Mouse (Mus musculus): ENCODE results near the gene Thbs3. TPM values are rescaled to one million over a fixed set of nuclear protein-coding genes. Genes with fewer than 3 reads are reported as not detected.

Gene Thbs3
- polyA plus RNA-seq, 1 experiment from 2014 or later, result 78.2 TPM

DNA sequence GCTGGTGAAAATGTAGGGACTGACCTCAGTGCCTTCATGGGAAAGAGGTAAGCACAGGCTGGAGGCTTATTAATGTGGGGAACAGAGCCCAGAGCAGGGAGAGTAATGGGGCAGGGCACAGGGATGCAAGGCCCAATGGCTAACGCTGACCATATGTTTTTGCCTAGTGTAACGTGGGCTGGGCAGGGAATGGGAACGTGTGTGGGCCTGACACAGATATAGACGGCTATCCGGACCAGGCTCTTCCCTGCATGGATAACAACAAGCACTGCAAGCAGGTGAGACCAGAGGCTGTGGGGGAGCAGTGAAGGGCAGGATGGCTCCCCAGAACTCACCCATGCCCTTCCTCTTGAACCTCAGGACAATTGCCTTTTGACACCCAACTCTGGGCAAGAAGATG, 6.2 kb downstream of the Thbs3 start:
- 69% methylated on average over 5 of the region's 5 CpGs for WGBS
- Histone ChIP-seq H3K4me1 (peaks cover 94% of the 10 kb centered on the region), H3K9me3 (no peaks in the 10 kb centered on the region), H3K27me3 (ENCODE audit: poor library complexity, severe bottlenecking) (peaks cover 10% of the 10 kb centered on the region), H3K4me3 (peak overlapping the region; percentile 13; the same call in 1 of the 2 replicates), H3K36me3 (replicated peaks) (peaks cover 91% of the 10 kb centered on the region), H3K27ac (peak overlapping the region; percentile 22; the same call in 1 of the 2 replicates)
- no peak for DNase-seq (ENCODE audit: extremely low spot score, low spot score)

DNA sequence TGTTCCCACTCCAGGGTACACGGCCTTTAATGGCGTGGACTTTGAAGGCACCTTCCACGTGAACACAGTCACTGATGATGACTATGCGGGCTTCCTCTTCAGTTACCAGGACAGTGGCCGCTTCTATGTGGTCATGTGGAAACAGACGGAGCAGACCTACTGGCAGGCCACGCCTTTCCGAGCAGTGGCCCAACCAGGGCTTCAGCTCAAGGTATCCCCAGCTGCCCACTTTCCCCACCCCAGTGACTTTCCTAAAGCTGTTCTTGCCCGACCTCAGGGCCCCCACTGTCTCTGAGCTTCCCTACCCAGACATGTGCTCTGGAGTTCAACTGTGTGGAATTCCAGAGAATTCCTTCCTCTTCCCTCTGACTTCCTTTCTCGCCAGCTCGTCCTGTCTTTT, 9.8 kb downstream of the Thbs3 start:
- no peak for DNase-seq (ENCODE audit: extremely low spot score, low spot score)
- peaks cover 26% of the 10 kb centered on the region for H3K27me3 ChIP-seq (ENCODE audit: poor library complexity, severe bottlenecking)
- peak overlapping the region; percentile 99 for H3K27ac ChIP-seq
- no peaks in the 10 kb centered on the region for H3K9me3 ChIP-seq
- WGBS, result 56% methylated on average over 11 of the region's 11 CpGs
- peaks cover 96% of the 10 kb centered on the region for H3K4me1 ChIP-seq
- peaks cover 60% of the 10 kb centered on the region for H3K36me3 ChIP-seq (replicated peaks)
- H3K4me3 ChIP-seq, result peak overlapping the region; percentile 91

DNA sequence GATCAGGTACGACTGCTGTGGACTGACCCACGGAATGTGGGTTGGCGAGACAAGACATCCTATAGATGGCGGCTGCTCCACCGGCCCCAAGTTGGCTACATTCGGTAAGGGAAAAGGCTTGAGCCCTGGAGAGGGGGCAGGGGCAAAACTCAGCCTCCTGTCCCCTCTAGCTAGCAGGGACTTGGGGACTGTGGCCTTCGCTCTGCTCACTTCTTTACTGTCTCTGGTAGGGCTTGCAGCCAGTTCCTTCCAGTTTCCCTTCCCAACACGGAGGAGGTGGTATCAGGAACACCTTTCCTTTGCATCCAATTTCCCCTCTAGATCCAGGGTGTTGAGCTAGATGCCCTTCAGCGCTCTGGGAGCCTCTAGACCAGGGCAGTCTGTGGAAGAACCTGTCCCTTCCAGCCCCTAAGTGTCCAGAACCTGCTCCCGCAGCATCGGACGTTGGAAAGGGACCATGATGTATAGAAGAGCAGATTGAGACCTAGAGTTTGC, 10.4 kb downstream of the Thbs3 start:
- H3K27me3 ChIP-seq (ENCODE audit: poor library complexity, severe bottlenecking), result peaks cover 32% of the 10 kb centered on the region
- no peaks in the 10 kb centered on the region for H3K9me3 ChIP-seq
- peak overlapping the region; percentile 99 for H3K27ac ChIP-seq
- H3K36me3 ChIP-seq (replicated peaks), result peaks cover 59% of the 10 kb centered on the region
- H3K4me1 ChIP-seq, result peaks cover 95% of the 10 kb centered on the region
- peak; percentile 34 for DNase-seq (ENCODE audit: extremely low spot score, low spot score)
- WGBS, result 20% methylated on average over 12 of the region's 12 CpGs
- H3K4me3 ChIP-seq, result peak overlapping the region; percentile 91

DNA sequence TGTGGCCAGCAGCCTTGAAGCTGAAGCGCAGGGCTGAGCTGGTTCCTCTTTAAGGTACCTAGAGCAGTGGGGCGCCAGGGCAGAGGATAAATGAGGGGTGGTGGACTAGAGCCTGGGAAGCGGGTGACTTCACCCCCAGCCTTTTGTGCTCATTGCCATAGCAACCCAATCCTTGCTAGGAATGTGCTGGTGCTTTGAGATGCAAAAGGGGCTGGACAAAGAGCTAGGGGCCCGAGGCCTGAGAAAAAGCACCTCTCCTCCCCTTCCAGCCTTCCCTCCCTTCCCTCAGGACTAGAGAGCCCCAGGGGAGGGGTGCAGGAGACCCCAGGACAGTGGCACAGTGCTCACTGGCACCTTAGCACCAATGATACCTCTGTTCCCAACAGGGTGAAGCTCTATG, 10.9 kb downstream of the Thbs3 start:
- H3K9me3 ChIP-seq, result no peaks in the 10 kb centered on the region
- DNase-seq (ENCODE audit: extremely low spot score, low spot score), result peak; percentile 92
- H3K27me3 ChIP-seq (ENCODE audit: poor library complexity, severe bottlenecking), result peaks cover 34% of the 10 kb centered on the region
- H3K4me3 ChIP-seq, result peak overlapping the region; percentile 91
- H3K36me3 ChIP-seq (replicated peaks), result peaks cover 61% of the 10 kb centered on the region
- H3K4me1 ChIP-seq, result peaks cover 92% of the 10 kb centered on the region
- WGBS, result 5% methylated on average over 4 of the region's 4 CpGs
- H3K27ac ChIP-seq, result peak overlapping the region; percentile 99

DNA sequence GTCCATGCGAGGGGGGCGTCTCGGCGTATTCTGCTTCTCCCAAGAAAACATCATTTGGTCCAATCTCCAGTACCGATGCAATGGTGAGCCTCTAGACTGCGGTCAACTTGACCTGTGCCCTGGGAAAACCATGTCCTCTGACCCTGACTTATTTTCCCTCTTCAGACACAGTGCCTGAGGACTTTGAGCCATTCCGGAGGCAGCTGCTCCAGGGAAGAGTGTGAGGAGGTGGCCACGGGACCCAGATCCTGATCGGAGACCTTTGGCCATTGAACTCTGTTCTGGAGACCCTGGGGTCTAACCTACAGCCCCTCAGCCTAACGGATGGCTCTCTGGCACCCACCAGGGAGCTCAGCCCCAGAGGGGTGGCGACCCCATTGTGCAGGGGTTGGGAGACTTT, 11.4 kb downstream of the Thbs3 start:
- peaks cover 88% of the 10 kb centered on the region for H3K4me1 ChIP-seq
- H3K4me3 ChIP-seq, result peak overlapping the region; percentile 91
- no peaks in the 10 kb centered on the region for H3K9me3 ChIP-seq
- peak overlapping the region; percentile 99 for H3K27ac ChIP-seq
- peaks cover 36% of the 10 kb centered on the region for H3K27me3 ChIP-seq (ENCODE audit: poor library complexity, severe bottlenecking)
- 6% methylated on average over 11 of the region's 11 CpGs for WGBS
- H3K36me3 ChIP-seq (replicated peaks), result peaks cover 57% of the 10 kb centered on the region
- no peak for DNase-seq (ENCODE audit: extremely low spot score, low spot score)

DNA sequence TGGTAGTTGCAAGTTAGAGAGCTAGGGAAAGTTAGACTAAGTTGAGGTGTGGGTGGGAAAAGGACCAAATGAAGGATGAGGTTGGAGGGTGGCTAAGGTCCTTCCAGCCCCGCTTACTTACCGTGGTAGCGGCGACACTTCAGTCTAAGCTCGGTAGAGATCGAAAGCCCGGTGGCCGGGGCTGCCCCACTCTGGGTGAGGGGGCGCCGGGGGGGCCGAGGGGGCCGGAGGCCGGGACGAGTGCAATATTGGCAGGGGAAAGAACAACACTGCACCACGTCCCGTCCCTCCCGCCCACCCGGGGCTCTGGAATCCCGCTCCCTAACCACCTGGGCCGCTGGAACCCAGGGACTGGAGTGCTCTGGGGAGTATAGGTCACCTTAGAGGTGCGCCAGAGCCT, 11.9 kb downstream of the Thbs3 start, which contains the start of gene Mtx1:
Mtx1 (minus strand) TSS at position 189 of the 400 bp plus-strand sequence.
- Histone ChIP-seq H3K4me1 (peaks cover 87% of the 10 kb centered on the region), H3K9me3 (no peaks in the 10 kb centered on the region), H3K27me3 (ENCODE audit: poor library complexity, severe bottlenecking) (peaks cover 41% of the 10 kb centered on the region), H3K36me3 (replicated peaks) (peaks cover 52% of the 10 kb centered on the region), H3K27ac (peak within 1 kb of the TSS; percentile 99), H3K4me3 (peak within 1 kb of the TSS; percentile 91)
- under 1% methylated on average over 21 of the region's 21 CpGs for WGBS
- no peak for DNase-seq (ENCODE audit: extremely low spot score, low spot score)

DNA sequence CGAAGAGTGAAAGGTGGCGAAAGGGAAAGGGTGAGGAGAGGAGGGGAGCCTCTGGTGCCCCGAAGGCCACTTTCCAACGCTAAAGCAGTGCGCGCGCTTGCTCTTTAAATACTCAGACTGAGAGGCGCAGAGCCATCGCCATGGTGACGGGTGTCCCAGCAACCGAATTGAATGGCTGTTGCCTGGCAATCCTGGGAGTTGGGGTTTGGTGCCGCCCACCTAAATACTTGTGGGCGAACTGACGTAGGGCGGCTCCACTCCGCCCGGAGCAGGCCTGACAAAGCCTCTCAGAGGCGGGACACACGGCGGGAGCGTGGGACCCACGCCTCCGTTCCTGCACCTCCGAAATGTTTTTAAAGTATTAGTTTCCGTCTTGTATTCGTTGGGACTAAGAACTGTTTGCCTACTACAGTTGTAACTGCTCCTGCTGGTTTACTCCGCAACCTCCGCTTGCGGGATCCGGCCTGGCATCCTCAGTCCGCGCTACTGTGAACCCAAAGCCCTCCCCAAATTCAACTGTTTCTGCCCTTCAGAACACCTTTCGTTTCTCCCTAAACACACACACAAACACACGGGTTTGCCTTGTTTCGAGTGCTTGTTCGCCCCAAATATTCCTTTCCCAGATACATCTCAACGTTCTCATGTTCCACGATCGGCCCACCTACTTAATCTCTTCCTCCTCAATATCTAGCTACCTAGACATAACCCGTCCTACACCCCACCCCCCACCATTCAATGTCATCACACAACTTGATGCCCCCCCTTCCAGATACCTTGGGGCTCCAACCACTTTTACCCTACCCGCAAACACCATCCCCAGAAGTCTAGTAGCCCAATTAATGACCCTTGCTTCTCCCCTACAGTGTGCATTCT, 12.6 kb downstream of the Thbs3 start:
- WGBS, result 1% methylated on average over 41 of the region's 41 CpGs
- DNase-seq (ENCODE audit: extremely low spot score, low spot score), result peak; percentile 98
- peak overlapping the region; percentile 99 for H3K27ac ChIP-seq
- H3K4me3 ChIP-seq, result peak overlapping the region; percentile 91
- H3K36me3 ChIP-seq (replicated peaks), result peaks cover 48% of the 10 kb centered on the region
- H3K9me3 ChIP-seq, result no peaks in the 10 kb centered on the region
- H3K27me3 ChIP-seq (ENCODE audit: poor library complexity, severe bottlenecking), result peaks cover 43% of the 10 kb centered on the region
- H3K4me1 ChIP-seq, result peaks cover 85% of the 10 kb centered on the region

DNA sequence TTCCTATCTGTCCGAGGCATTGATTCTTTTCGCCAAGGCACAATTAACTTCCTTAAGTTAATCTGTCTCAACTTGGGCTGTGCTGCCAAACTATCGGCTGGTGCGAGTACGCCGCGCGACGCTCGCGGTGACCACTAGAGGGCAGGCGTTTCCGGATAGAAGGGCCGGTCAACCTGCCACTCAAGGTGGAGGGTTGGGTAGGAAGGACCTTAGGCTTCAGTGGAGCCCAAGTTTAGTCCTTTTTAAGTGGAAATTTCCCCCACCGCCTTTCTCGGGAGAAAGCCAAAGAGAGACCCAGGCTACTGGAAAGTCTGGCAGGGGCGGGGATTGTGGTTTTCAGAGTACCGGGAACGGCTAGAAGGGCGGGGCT, 13.2 kb downstream of the Thbs3 start:
- WGBS, result 1% methylated on average over 20 of the region's 20 CpGs
- Histone ChIP-seq H3K9me3 (no peaks in the 10 kb centered on the region), H3K4me1 (peaks cover 84% of the 10 kb centered on the region), H3K4me3 (peak overlapping the region; percentile 91), H3K27me3 (ENCODE audit: poor library complexity, severe bottlenecking) (peaks cover 43% of the 10 kb centered on the region), H3K36me3 (replicated peaks) (peaks cover 44% of the 10 kb centered on the region), H3K27ac (peak overlapping the region; percentile 99)
- peak; percentile 90 for DNase-seq (ENCODE audit: extremely low spot score, low spot score)

DNA sequence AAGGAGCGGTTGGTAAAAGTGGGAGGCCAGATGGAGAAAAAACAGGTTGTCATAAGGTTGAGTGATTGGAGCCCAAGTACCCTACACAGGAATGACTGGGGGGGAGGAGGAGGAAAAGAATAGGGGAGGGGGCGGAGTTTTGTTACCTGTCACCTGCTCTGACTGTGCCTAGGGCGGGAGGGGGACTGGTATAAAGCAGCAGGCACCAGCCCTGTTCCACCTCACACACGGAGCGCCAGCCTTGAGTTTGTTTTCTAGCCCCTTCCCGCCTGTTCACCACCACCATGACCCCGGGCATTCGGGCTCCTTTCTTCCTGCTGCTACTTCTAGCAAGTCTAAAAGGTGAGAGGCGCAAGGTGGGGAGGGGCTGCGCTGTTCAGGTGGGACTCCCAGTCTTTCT, 13.9 kb downstream of the Thbs3 start, which contains the start of gene Muc1:
Muc1 (plus strand) TSS at position 222 of the 400 bp plus-strand sequence.
- Histone ChIP-seq H3K27me3 (ENCODE audit: poor library complexity, severe bottlenecking) (peaks cover 43% of the 10 kb centered on the region), H3K4me3 (peak within 1 kb of the TSS; percentile 91), H3K4me1 (peaks cover 78% of the 10 kb centered on the region), H3K36me3 (replicated peaks) (peaks cover 43% of the 10 kb centered on the region), H3K9me3 (no peaks in the 10 kb centered on the region), H3K27ac (peak within 1 kb of the TSS; percentile 99)
- no peak for DNase-seq (ENCODE audit: extremely low spot score, low spot score)
- 24% methylated on average over 10 of the region's 10 CpGs for WGBS

DNA sequence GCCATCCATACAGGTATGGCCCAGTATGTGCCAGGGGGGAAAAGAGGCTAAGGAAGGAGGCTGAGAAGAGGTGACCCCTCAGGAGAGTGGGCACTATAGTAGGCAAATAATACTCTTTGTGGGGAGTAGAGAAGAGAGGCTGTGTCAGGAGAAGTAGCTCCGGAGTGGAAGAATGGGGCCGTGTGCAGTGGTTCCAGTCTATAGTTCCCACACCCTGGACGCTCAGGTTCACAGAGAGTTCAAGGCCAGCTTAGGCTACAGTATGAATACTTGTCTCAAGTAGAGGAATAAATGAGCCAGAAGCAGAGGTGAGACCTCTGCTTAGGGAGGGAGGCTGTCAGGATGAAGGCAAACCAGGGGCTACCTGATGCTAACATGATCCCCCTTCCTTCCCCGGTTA, 14.3 kb downstream of the Thbs3 start:
- peaks cover 43% of the 10 kb centered on the region for H3K27me3 ChIP-seq (ENCODE audit: poor library complexity, severe bottlenecking)
- H3K4me1 ChIP-seq, result peaks cover 73% of the 10 kb centered on the region
- whole genome bisulfite sequencing, result 56% methylated on average over 4 of the region's 4 CpGs
- peaks cover 43% of the 10 kb centered on the region for H3K36me3 ChIP-seq (replicated peaks)
- 0 out of 2 replicates have a peak overlapping the region, but pooled peaks have one; percentile 91 for H3K4me3 ChIP-seq
- no peaks in the 10 kb centered on the region for H3K9me3 ChIP-seq
- peak overlapping the region; percentile 99; the same call in 1 of the 2 replicates for H3K27ac ChIP-seq
- no peak for DNase-seq (ENCODE audit: extremely low spot score, low spot score)

DNA sequence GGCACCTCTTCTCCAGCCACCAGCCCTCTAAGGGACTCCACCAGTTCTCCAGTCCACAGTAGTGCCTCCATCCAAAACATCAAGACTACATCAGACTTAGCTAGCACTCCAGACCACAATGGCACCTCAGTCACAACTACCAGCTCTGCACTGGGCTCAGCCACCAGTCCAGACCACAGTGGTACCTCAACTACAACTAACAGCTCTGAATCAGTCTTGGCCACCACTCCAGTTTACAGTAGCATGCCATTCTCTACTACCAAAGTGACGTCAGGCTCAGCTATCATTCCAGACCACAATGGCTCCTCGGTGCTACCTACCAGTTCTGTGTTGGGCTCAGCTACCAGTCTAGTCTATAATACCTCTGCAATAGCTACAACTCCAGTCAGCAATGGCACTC, 15.6 kb downstream of the Thbs3 start:
- Histone ChIP-seq H3K4me1 (peaks cover 60% of the 10 kb centered on the region), H3K36me3 (replicated peaks) (peaks cover 39% of the 10 kb centered on the region), H3K27ac (peak overlapping the region; percentile 46; the same call in 1 of the 2 replicates), H3K27me3 (ENCODE audit: poor library complexity, severe bottlenecking) (peaks cover 44% of the 10 kb centered on the region), H3K4me3 (no peak overlapping the region), H3K9me3 (no peaks in the 10 kb centered on the region)
- WGBS, result 92% methylated on average over 2 of the region's 2 CpGs
- DNase-seq (ENCODE audit: extremely low spot score, low spot score), result no peak

DNA sequence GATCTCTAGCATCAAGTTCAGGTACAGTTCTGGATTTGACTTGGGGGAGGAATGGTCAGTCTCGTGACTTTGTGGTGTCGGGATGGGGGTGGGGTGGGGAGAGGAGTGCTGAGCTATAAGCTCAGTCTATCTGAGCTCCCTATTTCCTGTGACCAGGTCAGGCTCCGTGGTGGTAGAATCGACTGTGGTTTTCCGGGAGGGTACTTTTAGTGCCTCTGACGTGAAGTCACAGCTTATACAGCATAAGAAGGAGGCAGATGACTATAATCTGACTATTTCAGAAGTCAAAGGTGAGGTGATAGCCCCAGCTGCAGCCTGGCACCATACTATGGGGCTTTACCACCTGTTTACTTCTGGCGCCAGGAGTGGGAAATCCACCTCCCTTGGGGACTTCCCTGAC, 16.4 kb downstream of the Thbs3 start:
- H3K4me1 ChIP-seq, result peaks cover 53% of the 10 kb centered on the region
- no peak overlapping the region for H3K4me3 ChIP-seq
- H3K36me3 ChIP-seq (replicated peaks), result peaks cover 42% of the 10 kb centered on the region
- WGBS, result 76% methylated on average over 7 of the region's 7 CpGs
- no peak for DNase-seq (ENCODE audit: extremely low spot score, low spot score)
- H3K9me3 ChIP-seq, result no peaks in the 10 kb centered on the region
- H3K27me3 ChIP-seq (ENCODE audit: poor library complexity, severe bottlenecking), result peaks cover 36% of the 10 kb centered on the region
- H3K27ac ChIP-seq, result no peak overlapping the region

DNA sequence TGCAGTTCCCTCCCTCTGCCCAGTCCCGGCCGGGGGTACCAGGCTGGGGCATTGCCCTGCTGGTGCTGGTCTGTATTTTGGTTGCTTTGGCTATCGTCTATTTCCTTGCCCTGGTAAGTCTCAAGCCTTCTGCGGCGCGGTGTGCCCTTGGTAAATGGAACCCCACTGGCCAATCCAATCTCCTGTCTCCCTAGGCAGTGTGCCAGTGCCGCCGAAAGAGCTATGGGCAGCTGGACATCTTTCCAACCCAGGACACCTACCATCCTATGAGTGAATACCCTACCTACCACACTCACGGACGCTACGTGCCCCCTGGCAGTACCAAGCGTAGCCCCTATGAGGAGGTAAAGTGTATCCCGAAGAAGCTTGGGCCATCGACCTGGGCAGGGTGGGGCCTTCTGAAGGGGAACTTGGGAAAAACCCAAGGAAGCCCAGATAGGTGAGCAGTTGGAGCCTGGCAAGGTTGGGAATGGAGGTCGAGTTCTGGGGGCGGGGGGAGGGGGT, 16.8 kb downstream of the Thbs3 start:
- peaks cover 34% of the 10 kb centered on the region for H3K27me3 ChIP-seq (ENCODE audit: poor library complexity, severe bottlenecking)
- peaks cover 47% of the 10 kb centered on the region for H3K36me3 ChIP-seq (replicated peaks)
- 76% methylated on average over 16 of the region's 16 CpGs for WGBS
- H3K4me3 ChIP-seq, result no peak overlapping the region
- peaks cover 48% of the 10 kb centered on the region for H3K4me1 ChIP-seq
- H3K27ac ChIP-seq, result no peak overlapping the region
- no peaks in the 10 kb centered on the region for H3K9me3 ChIP-seq
- DNase-seq (ENCODE audit: extremely low spot score, low spot score), result no peak

All from forebrain, embryonic 10.5 days (tissue).